Mouse (Mus musculus): ENCODE measurements around the gene Mast2.

Mast2 gene

DNA sequence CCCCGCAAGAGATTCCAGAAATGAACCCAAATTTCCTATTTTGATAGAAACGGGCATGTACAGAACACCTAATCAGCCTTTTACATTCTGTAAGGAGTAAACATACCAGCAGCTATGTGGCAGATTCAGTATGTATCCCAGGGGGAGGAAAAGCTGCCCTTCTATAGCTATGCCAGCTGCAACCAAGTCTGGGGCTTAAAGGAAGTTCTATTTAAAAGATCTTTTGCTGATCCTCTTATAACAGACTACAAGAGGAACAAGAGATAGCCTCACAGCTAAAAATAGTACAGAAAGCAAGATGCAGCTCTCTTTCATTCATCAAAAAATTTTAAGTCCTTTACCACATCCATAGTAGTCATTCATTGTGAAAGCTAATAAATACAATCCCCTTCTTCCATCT is 57.3 kb downstream of the Mast2 start:
- no peak for DNase-seq (ENCODE audit: low read depth)

DNA sequence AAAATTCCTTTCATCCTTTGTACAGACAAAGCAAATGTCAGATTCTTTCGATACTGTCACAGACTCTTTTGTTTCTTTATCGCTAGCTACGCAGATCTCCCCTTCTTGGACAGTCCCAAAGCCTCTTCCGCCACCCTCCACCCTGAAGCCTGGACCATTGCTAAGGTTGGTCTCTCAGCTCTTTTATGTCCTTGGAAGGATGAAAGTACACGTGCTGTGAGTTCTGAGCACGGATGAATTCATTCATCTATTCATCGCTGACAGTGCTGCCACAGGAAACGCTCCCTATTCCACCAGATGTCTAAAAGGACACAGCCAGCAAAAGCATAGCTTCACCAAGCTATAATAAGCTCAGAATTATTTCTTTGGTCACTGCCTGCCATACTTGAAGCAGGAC is 58.0 kb downstream of the Mast2 start:
- no peak for DNase-seq (ENCODE audit: low read depth)

DNA sequence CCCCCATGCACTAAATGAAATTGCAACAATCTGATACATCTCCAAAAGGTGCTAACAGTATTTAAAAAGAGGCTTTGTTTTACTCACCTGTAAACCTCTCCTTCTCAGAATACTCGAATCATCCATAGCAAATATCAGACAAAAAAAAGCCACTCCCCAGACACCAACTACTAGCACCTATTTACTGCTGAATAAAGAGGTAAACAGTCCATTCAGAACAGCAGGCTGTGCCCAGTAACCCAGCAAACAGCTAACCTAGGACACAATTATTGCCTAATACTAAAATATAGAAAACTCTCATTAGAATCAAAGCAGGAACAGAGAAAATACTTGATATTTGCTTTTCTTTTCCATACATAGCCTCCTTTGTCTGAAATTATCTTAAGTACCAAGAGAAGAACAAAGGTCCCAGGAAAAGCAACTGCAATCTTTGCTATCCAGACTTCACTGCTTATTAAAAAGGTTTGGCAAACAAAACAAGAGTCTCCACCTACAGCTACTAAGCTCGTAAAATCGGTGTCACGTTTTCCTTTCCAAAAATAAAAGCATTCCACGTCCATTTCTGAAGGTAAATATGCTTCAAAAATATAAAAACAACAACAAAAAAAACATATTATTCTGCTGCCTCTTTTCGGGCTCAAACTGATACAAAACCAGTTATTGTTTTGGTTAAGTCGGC is 58.6 kb downstream of the Mast2 start:
- no peak for DNase-seq (ENCODE audit: low read depth)

DNA sequence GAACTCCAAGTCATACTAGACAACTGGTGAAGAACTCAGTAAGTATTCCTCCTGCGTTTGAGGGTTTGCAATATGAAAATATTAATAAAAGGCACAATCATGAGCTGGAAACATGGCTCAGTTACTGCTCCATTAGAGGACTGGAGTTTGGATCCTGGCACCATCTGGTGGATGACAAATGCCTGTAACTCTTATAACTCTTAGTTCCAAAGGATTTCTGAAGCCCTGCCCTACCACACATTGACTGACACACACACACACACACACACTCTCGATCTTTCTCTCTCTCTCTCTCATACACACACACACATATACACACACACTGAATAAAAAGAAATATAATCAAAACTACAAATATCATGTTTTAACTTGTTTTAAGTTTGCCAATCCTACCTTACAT is 60.1 kb downstream of the Mast2 start:
- DNase-seq (ENCODE audit: low read depth): peak; percentile 24

DNA sequence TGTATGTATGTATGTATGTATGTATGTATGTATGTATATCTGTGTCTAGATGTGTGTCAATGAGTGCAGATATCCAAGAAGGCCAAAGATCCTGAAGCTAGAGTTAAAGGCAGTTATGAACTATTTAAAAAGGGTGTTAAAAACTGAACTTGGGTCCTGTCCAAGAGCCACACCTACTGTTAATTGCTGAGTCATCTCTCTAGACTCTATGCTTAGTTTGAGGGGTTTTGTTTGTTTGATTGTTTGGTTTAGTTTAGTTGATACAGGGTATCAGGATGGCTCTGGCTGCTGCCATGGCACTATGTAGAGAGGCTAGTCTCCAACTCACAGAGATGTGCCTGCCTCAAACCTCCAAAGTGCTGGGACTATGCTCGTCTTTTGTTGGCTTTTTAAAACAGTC is 61.3 kb downstream of the Mast2 start:
- no peak for DNase-seq (ENCODE audit: low read depth)

DNA sequence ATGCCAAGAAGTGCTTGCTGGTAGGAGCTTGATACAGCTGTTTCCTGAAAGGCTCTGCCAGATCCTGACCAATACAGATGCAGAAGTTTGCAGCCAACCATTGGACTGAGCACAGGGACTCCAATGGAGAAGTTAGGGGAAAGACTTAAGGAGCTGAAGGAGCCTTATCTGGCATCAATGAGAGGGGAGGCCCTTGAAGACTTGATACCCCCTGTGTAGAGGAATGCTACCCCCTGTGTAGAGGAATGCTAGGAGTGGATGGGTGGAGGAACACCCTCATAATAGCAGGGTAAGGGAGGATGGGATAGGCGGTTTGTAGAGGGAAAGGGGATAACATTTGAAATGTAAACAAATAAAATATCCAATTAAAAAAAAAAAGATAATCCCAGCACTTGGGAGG is 65.9 kb downstream of the Mast2 start:
- DNase-seq (ENCODE audit: low read depth): no peak

DNA sequence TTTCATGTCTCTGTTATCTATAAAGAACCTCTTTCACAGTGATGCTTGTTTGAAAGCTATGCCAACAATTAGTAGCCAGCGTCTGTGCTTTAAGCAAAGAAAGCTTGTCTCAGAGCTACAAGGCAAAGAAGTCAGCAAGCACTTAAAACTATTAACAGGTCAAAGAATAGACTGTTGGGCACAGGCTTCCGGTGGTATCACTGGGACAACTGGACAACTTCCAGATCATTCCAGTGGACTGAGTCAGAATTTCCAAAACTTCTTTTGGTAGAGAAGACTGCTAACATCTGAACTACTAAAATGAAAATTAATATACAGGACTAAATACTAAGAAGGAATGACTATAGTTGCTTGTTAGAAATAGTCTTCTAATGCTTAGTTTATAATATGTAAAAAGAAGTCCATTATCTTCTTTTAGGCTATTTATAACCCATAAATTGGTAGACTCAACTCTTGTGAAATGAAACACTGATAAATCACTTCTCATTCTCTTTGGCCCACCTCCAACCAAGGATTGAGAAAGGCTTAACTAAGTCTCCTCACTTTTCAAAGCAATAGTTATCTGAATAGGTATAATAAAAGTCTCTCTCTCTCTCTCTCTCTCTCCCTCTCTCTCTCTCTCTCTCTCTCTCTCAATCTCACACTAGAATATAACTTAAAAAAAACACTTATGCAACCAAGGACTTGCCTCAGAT is 85.9 kb downstream of the Mast2 start:
- peak; percentile 53 for DNase-seq (ENCODE audit: low read depth)

DNA sequence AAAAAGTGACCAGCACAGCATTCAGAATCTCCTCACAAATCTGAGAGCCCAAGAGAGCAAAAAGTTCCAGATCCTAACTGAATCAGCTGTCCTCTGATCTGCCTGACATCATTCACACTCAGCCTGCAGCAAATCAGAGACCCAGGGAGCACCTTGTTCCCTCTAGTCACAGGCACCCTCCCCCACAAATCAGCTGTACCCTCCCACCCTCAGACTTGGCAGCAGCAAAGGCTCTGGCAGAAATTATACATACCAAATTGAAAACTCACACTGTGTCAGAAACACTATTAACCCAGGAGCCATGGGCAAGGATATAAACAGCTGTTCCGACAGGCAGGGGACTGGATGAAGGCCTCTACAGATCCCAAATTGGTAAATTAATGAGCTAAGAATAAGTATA is 92.3 kb downstream of the Mast2 start:
- DNase-seq (ENCODE audit: low read depth): peak; percentile 76

DNA sequence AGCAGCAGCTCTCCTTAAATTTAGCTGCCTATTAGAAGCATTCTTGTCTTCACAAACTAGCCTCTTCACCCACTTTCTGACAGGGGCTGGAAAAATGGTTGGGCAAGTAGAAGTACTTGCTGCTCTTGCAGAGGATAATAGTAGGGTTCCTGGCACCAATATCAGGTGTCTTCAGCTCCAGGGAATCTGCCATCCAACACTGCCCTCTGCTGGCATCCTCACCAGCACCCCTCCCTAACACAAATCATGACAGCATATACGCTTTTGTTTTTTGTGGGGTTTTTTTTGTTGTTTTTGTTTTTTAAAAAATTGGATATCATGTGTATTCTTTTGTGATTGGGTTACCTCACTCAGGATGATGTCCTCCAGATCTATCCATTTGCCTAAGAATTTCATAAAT is 105.9 kb downstream of the Mast2 start:
- DNase-seq (ENCODE audit: low read depth): no peak

DNA sequence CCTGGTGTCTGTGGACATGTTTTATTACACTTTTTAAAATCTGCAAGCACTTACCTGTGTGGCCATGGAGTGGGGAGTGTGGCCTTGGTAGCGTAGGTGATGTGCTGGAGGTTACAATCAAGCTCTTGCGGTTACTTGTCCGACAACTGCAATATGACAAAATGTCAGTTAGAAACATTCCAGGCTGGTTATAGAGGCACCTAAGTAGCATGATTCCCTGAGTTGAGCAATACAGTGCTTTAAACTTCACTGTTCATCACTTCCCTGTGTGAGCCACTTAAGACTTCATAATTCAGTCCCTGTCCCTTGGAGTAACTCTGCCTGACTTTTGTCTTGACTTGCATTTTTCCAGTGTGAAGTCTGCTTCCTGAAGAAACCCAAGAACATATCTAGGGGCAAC is 111.1 kb downstream of the Mast2 start:
- no peak for DNase-seq (ENCODE audit: low read depth)

DNA sequence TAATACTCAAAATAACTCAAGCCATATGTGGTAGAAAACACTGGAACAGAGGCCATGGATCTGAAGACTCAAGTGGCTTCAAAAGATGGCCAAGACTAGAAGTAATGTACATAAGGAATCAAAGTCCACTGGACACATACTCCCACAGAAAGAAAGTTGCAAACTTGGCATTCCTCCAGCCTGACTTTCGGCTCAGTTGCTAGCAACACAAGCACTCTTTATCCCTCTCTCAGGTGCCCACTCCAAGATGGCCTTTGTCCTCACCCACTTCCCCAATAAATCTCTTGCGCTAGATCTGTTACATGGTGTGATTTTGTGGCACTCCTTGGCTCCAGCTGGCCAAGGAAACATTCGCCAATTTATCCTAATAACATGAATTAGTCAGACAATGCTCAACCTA is 111.5 kb downstream of the Mast2 start:
- no peak for DNase-seq (ENCODE audit: low read depth)

DNA sequence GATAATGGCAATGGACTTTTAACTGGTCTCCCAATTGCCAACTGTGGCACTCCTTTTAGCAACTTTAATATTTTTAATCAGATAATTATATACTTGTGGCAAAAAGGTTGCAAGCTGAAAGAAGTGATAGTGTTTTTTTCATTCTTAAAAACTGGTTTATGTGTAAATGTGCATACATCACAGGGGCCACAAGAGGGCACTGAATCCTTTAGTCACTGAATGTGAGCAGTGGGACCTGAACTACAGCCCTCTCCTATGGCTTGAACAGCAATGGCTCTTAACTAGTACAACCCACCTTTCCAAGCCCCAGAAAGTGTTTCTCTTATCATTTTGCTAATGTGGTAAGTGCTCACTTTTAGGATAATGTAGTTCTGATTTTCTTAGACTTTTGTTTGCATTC is 121.9 kb downstream of the Mast2 start:
- peak; percentile 38 for DNase-seq (ENCODE audit: low read depth)

DNA sequence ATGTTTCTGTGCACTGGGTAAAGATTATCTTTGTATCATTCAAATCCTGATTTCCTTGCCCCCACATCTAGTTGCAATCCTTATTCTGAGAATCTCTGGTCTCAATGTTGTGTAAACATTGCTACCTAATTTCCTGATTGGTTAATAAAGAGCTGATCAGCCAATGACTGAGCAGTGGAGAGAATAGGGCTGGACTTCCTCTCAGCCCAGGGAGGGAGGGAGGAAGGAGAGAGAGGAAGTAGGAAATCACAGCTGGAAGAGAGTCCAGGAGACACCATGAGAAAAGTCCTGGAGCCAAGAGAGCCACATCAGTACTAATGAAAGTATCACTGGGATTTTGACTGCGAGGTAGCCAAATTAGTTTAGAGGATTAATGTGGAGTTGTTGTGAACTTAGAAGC is 127.7 kb downstream of the Mast2 start:
- no peak for DNase-seq (ENCODE audit: low read depth)

DNA sequence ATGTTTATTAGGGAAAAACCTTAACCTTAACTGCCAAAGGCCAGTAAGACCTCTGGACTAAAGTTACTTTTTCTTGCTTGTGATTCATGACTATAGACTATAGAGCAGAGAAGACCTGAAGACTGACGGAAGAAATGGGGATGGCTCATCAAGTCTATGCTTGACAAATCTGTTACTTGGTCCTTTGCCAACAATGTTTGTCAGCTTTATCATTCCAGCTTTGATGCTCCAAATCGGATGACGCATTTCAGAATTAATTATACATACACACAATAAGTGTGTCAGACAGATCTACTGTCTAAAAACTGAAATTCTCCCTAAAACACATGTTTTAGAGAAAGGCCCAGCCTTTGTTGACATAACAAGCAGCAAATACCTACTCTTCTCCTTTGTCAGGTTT is 134.7 kb downstream of the Mast2 start:
- DNase-seq (ENCODE audit: low read depth): no peak

DNA sequence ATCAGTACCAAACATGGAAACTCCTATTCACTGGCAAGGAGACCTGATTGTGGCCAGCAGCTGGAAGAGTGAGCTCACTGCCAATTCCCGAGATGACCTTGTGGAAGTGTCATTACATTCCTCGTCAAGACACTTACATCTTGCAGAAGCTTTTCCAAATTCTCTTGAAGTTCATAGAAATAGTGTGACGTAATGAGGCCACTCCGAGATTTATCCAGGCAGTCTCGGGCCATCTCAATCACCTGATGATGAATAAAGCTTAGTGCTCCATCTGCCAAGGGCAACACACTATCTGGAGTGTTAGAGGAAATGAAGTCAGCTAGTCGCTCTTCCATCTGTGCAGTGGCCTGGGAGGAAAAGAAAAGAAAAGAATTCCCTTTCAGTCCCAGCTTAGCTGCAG is 141.9 kb downstream of the Mast2 start:
- DNase-seq (ENCODE audit: low read depth): no peak

DNA sequence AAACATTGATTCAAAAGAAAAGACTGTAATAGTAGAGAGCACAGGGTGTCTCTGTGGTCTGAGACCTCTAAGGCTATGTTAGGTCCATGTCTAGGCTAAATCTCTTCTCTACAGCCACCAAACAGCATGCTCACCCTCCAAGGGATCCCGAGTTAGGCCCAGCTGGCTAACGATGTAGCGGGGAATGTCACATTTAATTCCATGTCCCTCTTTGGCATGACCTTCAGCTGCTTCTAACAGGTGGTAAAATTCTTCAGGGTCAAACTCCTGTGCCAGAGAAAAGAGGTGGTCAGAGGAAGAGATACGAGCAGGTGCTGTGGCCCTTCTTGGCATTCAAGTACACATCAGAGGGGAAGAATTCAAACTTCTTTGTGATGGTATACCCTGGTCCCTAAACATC is 146.4 kb downstream of the Mast2 start:
- DNase-seq (ENCODE audit: low read depth): no peak

DNA sequence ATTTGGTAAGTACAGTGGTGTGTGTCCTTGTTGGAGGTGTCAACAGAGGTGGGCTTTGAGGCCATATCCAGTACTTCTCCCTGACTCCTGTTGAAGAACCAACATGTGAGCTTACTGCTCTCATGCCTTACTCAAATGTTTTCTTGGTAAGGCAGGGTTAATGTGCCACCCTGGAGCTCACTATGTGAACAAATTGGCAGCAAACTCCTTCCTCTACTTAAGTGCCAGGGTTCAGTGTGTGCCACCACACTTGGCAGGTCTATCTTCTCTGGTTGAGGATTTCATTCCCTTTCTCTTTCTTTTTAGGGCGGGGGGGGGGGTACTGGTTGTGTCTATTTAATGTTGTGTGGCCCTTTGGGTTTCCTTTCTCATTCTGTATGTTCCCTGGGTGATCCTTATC is 159.4 kb downstream of the Mast2 start:
- no peak for DNase-seq (ENCODE audit: low read depth)

DNA sequence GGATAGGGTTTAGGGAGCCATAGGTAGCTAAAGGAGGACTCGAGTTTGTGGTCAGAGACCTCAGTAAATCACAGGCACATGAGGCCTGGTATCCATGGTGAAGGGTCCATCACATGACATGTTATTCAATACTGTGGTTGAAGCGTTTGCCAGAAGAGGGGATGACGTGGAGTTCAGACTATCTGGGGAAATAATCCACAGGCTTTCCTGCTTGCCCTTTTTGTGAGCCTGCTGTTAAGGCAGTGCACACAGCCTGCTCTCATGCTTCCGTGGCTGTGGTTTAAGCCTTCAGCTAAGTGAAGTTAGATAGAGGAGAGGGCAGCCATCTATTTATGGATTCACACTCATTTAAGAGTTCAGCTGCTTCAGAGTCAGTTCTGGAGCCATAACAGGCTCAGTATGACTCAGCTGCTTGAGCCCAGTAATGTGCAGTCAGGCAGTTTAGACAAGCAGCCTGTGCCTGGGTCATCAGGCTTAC is 163.1 kb downstream of the Mast2 start:
- peak; percentile 75 for DNase-seq (ENCODE audit: low read depth)

DNA sequence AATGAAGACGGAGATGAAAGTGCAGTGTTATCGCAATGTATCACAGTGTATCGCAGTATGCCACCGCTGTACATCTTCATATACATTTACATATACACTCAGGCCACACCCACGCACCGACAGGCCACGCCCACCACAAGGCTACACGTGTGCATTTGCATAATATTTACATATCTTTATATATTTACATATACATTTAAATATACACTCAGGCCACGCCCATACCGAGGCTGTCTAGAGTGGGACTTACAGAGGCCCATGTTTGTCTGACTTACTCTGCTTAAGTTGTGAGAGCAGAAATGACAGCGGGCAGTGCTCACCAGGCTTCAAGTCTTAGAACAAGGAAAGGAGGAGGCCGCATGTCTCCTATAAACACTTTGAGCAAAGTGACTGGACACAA is 170.7 kb downstream of the Mast2 start:
- no peak for DNase-seq (ENCODE audit: low read depth)

DNA sequence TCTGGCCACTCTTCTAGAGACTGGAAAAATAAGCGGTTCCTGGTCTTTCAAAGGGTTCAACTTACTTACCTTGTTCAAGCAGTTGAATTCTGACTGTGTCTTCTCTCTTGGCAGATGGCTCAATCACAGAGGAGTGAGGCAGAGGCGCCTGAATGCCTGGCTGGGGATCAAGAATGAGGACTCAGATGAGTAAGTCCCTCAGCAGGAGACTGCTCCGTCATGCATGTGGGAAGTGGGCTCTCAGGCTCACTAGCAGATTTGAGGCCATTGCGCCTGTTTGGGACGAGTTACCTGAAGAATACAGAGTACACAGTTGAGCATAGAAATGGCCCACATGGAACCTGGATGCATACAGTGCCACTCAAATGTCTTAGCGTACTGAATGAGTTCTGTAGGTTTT is 172.4 kb downstream of the Mast2 start:
- DNase-seq (ENCODE audit: low read depth): no peak

DNA sequence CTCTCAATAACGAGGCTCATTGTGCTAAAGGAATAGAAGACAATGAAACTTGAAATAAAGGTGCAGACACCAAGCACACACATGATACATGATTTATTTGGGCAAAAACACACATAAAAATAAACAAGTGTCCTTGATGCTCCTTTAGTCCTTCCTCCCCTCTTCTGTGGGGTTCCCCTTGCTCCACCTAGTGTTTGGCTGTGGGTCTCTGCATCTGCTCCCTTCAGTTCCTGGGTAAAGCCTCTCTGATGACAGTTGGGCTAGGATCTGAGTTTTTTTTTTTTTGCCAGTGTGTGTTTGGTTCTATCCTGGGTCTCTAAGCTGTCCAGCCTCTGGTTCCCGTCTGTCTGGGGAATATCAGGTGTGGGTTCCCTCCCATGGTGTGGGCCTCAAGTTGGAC is 181.8 kb downstream of the Mast2 start:
- DNase-seq (ENCODE audit: low read depth): no peak

DNA sequence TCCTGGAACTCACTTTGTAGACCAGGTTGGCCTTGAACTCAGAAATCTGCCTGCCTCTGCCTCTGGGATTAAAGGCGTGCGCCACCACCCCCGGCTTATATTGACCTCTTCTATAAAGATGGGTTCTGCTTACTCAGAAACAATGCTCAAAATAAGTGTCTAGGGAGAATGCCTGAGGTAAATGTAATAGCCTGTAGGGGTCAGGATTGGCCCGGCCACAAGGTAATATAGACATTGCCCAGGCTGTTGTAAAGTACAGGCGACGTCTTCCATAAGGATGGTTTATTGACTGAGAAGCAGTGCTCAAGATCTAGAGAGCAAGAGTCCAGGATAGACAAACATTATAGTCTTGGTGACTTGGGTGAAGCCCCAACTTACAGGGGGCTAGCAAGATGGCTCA is 195.8 kb downstream of the Mast2 start:
- DNase-seq (ENCODE audit: low read depth): no peak

Data from fibroblast of lung, adult 2 months (primary cell).